Mouse (Mus musculus): Measurements from ENCODE around the gene Idh3a.
A peak's percentile ranks its signal among the peaks of the same experiment; 100 is the strongest.
"Not testable (repeated sequence)": the region's sequence is repeated elsewhere in the genome, so short reads cannot be mapped to it uniquely, and the experiment has no call there.

The Idh3a gene

GRCm38 (mm10) chr9:54587863-54588262 lies 1.7 kb downstream of the Idh3a start:
- DNase-seq (ENCODE audit: low spot score), result peak; percentile 40

- DNase-seq (ENCODE audit: low spot score), result not testable (repeated sequence)
Measured at GRCm38 (mm10) chr9:54593652-54594051, 7.5 kb downstream of the Idh3a start.

DNA sequence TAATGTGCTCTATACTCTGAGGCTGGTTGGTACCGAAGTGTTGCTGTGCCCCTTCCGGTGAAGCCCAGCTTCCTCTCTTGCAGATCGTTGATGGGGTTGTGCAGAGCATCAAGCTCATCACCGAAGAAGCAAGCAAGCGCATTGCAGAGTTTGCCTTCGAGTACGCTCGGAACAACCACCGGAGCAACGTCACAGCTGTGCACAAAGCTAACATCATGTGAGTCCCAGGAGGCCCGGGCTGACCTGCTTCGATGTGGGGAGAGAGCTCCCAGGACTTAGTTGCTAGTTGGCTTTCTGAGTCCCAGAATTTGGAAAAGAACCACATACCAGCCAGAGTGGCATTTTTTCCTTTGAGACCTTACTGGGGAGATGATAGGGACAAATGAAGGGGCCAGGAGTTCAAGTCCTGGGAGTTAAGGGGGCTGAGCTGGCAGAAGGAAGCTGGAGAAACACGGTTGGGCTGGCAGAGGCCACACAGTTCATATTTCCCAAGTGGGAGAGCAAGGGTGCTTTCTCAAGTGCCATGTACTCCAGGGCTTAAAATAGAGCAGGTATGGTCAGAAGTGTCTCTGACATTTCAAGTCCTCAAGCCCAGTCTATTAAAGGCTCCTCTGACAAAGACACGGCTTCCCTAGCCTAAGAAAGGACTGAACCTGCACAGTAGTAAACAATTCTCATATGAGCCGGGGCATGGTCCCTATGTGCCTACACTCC lies 10.8 kb downstream of the Idh3a start:
- DNase-seq (ENCODE audit: low spot score), result no peak

- DNase-seq (ENCODE audit: low spot score), result no peak
Measured at GRCm38 (mm10) chr9:54602386-54602785, 16.3 kb downstream of the Idh3a start.

GRCm38 (mm10) chr9:54602916-54603315 lies 16.8 kb downstream of the Idh3a start:
- DNase-seq (ENCODE audit: low spot score), result no peak

DNA sequence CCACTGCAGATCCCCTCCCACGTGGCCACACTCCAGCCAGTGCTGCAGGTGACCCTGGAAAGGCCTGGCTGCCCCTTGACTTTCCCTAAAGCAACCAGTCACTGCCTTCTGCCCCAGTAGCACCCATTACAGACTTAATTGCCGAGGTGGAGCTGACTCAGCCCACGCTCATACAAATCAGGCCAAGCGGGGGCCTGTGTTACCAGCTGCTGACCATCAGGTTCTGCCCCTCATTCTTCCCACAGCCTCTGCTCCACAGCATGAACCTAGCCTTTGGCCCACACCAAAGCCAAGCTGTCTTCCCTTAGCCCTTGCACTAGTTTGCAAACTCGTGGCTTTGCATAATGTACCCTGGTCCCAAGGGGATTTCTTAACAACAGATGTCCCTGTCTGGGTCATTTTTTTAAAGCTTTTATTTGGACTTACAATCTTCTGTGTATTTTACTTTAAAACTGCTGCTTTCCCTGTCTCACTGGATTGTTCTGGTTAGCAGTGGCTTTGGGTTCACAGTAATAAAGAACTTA lies 18.1 kb downstream of the Idh3a start:
- DNase-seq (ENCODE audit: low spot score), result peak; percentile 96

- DNase-seq (ENCODE audit: low spot score), result peak; percentile 83
Measured at GRCm38 (mm10) chr9:54604886-54605285, 18.8 kb downstream of the Idh3a start.

GRCm38 (mm10) chr9:54612781-54613191 lies 26.7 kb downstream of the Idh3a start:
- no peak for DNase-seq (ENCODE audit: low spot score)

- DNase-seq (ENCODE audit: low spot score), result peak; percentile 82
Measured at GRCm38 (mm10) chr9:54614182-54614850, 28.2 kb downstream of the Idh3a start.

- DNase-seq (ENCODE audit: low spot score), result no peak
Measured at GRCm38 (mm10) chr9:54627240-54627639, 41.1 kb downstream of the Idh3a start.

DNA sequence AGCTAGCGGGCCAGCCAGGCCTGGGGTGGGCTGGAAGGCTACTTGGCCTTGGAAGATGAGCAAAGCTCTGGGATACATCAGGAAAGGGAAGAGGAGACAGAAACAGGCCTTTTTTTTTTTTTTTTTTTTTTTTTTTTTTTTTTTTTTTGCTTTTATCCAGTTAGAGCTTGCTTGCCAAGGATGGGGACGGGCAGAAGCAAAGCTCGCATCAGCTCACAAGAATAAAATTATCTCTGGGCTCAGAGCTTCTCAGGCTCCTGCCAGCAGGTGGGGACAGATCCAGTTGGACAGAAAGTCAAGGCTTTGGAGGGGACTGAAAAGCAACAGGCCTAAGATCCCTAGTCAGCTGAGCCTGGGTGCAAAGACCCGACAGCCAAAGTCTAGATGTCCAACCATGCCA lies 42.6 kb downstream of the Idh3a start:
- DNase-seq (ENCODE audit: low spot score), result peak; percentile 41

- peak; percentile 68 for DNase-seq (ENCODE audit: low spot score)
Measured at GRCm38 (mm10) chr9:54629613-54630261, 43.6 kb downstream of the Idh3a start.

DNA sequence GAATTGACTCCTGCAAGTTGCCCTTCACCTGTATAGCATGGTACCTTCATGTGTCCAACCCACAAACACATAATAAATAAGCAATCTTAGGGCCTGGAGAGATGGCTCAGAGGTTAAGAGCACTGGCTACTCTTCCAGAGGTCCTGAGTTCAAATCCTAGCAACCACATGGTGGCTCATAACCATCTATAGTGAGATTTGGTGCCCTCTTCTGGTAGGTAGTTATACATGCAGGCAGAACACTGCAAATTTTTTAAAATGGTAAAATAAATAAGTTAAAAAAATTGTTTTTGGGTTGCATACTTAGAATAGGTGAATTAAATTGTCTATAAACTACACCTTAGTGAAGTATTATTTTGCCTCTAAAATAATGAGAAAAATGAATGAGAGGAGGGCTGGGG lies 44.8 kb downstream of the Idh3a start:
- no peak for DNase-seq (ENCODE audit: low spot score)

- no peak for DNase-seq (ENCODE audit: low spot score)
Measured at GRCm38 (mm10) chr9:54633401-54633800, 47.3 kb downstream of the Idh3a start.

GRCm38 (mm10) chr9:54637510-54638314 lies 51.6 kb downstream of the Idh3a start:
- peak; percentile 55 for DNase-seq (ENCODE audit: low spot score)

- DNase-seq (ENCODE audit: low spot score), result peak; percentile 54
Measured at GRCm38 (mm10) chr9:54639192-54639591, 53.1 kb downstream of the Idh3a start.

DNA sequence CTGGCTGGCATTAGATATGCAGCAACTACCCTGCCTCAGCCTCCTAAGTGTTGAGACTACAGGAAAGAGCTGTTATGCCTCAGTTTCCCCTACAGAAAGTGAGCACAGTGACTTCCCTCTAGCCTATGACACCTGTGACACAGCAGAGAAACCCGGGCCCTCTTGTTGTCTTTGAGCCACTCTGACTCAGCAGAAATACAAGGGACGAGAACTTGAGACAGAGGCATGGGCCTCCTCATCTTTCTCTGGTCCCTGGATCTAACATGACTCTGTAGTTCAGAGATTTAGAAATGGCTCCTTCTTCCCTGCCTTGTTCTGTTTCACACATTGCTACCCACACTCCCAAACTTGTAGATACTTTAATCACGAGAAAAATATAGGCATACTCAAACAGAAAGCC lies 55.4 kb downstream of the Idh3a start:
- no peak for DNase-seq (ENCODE audit: low spot score)

GRCm38 (mm10) chr9:54642149-54642548 lies 56.0 kb downstream of the Idh3a start:
- DNase-seq (ENCODE audit: low spot score), result peak; percentile 48

DNA sequence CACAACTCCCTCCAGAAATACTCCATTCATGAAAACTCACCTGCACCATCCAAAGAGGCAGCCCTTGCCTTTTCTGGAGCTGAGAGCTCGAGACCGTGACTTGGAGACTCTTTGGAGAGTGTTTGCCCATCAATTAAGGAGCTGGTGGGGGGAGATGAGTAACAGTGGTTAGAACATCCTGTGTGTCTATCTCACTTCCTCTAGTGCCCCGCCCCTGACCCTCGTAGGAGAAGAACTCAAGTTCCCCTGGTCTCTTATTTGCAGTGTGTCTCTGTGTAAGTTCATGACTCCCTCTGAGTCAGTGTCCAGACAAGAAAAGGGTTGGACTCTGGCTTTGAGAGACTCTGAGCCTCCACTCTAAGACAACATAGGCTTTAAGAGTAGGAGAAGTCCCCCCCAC lies 56.4 kb downstream of the Idh3a start:
- no peak for DNase-seq (ENCODE audit: low spot score)

DNA sequence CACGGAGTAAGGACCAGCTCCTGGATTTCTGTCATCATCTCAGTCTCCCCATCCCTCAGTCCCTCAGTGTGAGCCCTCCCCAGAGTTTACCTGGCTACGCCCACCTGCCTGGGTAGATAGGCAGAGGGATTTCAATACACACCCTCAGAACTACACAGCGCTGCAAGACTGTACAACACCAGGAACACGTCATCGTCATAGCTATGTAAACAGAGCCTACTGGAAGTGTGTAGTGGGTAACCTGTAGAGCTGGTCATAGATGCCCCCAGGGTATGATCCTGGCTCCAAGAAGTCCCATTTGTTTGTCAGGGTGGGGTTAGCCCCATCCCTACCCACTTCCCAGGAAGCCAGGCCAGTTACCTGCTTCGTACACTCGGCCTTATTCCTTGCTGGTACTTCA lies 57.0 kb downstream of the Idh3a start:
- no peak for DNase-seq (ENCODE audit: low spot score)

GRCm38 (mm10) chr9:54645530-54645929 lies 59.4 kb downstream of the Idh3a start:
- DNase-seq (ENCODE audit: low spot score), result no peak

- no peak for DNase-seq (ENCODE audit: low spot score)
Measured at GRCm38 (mm10) chr9:54646252-54646651, 60.1 kb downstream of the Idh3a start.

All from adipocyte (in vitro differentiated cells).